Mouse (Mus musculus): ENCODE measurements around the gene Kcna6.

The Kcna6 gene

GRCm38 (mm10) chr6:126735806-126736205 is 4.7 kb downstream of the Kcna6 start:
- no peak for DNase-seq (ENCODE audit: low read depth)

GRCm38 (mm10) chr6:126732645-126733044 is 7.8 kb downstream of the Kcna6 start:
- DNase-seq (ENCODE audit: low read depth): no peak

DNA sequence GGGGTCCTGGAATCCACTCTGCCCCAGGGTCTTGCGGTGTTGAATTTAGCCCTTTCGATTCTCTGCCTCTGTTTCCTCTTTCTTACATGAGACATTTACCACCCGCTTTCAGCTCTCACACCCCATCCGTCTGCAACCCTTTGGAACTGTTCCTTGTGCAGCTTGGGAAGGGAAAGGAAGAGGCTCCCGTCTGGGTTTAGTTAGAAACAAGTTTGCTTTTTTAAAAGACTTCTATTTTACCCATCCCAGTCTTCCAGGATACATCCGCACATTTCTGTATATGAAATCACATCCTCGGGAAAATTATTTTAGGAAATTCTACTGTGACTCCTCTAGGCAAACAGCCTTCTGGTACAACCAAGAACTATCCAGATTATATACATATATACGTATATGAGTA is 11.7 kb downstream of the Kcna6 start:
- DNase-seq (ENCODE audit: low read depth): no peak

GRCm38 (mm10) chr6:126718423-126719087 is 21.9 kb downstream of the Kcna6 start:
- no peak for DNase-seq (ENCODE audit: low read depth)

GRCm38 (mm10) chr6:126712531-126712930 is 27.9 kb downstream of the Kcna6 start:
- no peak for DNase-seq (ENCODE audit: low read depth)

DNA sequence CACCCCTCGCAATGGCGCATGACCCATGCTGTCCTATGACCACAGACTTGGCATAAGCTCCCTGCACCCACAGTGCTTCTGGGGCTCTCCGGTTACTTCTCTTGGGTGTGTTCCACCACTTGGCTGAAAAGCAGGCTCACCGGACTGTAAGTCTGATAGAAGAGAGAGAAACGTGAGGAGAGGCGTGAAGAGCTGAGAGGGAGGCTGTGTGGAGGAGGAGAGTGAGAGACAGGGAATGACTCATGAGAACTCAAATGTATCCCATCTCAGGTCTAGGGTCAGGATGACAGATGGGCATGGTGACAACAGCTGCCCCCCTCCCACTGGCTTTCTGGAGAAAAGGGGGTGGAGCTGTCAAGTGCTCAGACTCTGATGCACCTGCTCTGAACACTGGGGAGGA is 34.5 kb downstream of the Kcna6 start:
- DNase-seq (ENCODE audit: low read depth): no peak

- DNase-seq (ENCODE audit: low read depth): peak; percentile 39
Observed at GRCm38 (mm10) chr6:126704430-126704829, 36.0 kb downstream of the Kcna6 start.

GRCm38 (mm10) chr6:126702116-126702515 is 38.4 kb downstream of the Kcna6 start:
- peak; percentile 60 for DNase-seq (ENCODE audit: low read depth)

- DNase-seq (ENCODE audit: low read depth): no peak
Observed at GRCm38 (mm10) chr6:126701196-126701595, 39.3 kb downstream of the Kcna6 start.

- DNase-seq (ENCODE audit: low read depth): no peak
Observed at GRCm38 (mm10) chr6:126699995-126700394, 40.5 kb downstream of the Kcna6 start.

- DNase-seq (ENCODE audit: low read depth): no peak
Observed at GRCm38 (mm10) chr6:126687120-126687519, 53.4 kb downstream of the Kcna6 start.

DNA sequence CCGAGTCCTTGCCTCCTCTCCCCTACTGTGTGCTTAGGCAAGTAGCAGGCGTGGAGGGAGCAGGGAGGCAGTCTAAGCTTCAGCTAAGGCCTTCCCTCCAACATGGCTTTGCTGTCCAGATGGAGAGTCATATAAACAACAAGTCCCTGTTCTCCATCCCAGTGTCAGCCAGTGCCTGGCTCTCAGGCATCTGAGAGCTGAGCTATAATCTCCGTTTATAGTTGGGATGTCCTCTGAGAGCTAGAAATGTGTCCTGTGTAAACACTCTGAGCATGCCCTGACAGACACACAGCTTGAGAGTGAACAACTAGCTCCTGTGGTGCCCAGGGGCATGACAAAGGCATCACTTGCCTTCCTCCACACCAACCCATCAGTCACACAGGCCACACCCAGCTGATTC is 55.3 kb downstream of the Kcna6 start:
- no peak for DNase-seq (ENCODE audit: low read depth)

- DNase-seq (ENCODE audit: low read depth): no peak
Observed at GRCm38 (mm10) chr6:126678961-126679360, 61.5 kb downstream of the Kcna6 start.

DNA sequence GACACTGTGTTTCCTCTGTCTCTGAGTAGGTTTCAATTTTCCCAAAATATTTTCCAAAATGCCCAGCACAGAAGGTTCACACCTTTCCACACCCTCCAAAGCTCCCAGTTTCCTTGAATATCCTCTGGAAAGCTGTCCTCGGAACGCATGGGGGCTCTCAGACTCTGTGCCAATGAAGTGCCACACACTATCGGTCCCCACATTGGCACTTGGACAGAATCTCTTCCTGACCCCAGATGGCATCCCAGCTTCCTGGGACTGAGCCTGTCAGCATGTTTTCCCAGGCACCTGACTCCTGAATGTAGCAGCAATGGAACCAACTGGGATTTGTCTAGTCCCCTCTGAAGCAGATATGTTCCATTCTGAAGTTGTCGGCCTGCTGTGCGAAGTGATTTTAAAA is 73.5 kb downstream of the Kcna6 start:
- no peak for DNase-seq (ENCODE audit: low read depth)

DNA sequence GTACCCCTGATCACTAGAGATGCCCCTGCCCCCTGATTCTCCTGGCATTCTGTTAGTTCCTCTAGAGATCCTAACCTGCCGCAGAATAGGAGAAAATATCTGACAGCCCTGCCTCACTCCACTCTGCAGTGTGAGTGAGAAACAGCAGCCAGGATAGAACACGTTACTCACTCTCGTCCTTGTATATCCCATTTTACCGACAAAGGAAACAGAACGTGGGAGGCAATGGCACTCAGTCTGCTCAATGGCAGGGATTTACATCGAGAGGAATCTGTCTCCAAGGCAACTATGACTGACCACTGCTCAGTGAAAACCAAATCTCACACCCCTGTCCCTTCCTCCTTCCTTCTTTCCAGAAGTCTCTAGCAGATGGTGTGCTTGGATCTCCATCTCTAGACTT is 74.4 kb downstream of the Kcna6 start:
- no peak for DNase-seq (ENCODE audit: low read depth)

DNA sequence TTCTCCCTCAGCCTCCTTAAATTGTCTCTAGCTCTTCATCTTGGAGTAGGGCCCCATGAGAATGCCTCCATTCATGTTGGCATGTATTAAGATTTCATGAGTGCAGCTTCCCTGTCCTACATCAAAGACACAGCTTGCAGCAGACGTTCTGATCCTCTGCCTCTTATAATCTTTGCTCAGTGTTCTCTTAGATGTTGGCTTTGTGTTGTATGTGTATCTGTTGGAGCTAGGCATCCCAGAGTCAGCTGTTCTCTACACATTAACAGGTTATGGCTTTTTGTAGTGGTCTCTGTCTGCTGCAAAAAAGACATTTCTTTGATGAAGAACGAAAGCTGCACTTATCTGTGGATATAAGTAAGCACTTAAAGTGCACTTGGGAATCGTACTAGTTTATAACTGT is 75.9 kb downstream of the Kcna6 start:
- no peak for DNase-seq (ENCODE audit: low read depth)
